Comparison of ENCODE assay signal across 15 mouse cellular contexts in the genomic region with DNA sequence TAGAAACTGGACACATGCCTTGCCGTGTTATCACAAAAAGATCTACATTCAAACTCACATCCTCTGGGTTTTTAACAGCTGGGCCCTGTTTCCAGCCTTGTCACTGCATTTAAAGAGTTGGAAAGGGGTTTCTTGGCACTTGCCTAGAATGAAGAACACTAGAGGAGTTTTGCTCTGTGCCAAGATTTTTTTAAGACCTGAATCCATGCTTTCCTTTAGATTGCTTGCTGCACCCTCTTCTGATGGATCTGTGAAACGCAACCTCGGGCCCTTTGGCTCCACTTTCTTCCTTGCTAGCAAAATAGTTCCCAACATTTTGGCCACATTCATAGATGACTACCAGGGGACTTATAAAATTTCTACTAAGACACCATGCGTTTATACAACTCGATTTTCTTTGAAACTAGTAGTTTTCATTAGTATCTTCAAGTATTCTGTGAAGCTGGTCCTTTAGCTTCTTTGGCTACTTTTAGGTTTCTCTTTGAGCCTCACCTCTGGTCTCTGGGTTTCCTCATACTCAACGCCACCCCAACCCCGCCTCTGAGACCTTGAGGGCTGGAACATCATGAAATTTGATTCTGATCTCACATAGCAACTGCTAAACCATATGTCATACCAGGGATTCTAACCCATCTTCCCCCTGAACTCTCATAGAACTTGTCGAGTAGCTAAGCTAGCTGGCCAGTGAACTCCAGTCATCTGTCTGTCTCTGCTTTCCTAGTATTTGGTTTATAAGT. TPM values are rescaled to one million over a fixed set of nuclear protein-coding genes. Genes with fewer than 3 reads are reported as not detected.
A peak's percentile ranks its signal among the peaks of the same experiment; 100 is the strongest.
DNase-seq lines count a peak whose midpoint lies in the region; ATAC-seq and TF ChIP-seq lines count a peak whose summit lies in the region.
"Had no signal": no experiment of that assay in that cellular context is flagged by ENCODE, and none has a peak within 500 bp of the region (broad histone marks: within the 10 kb centered on the region; RNA-seq: fewer than 3 reads in every experiment).

No protein-coding gene starts in this region.

- no peaks in the 10 kb centered on the region for H3K79me2 ChIP-seq in MEL (ENCODE audit: control insufficient read depth, insufficient read depth, low read length, poor library complexity)

- H3K4me1 ChIP-seq in hindbrain, postnatal 0 days (ENCODE audit: insufficient read depth, low read length), result no peaks in the 10 kb centered on the region
- no peaks in the 10 kb centered on the region for H3K4me1 ChIP-seq in hindbrain, embryonic 11.5 days (replicated peaks; ENCODE audit: control insufficient read depth, insufficient read depth, low read length)
- H3K4me1 ChIP-seq in lung, embryonic 15.5 days, result no peaks in the 10 kb centered on the region
- H3K4me1 ChIP-seq in lung, adult 2 months (ENCODE audit: control insufficient read depth, insufficient read depth, low read length), result no peaks in the 10 kb centered on the region
- peaks cover 6 to 19% of the 10 kb centered on the region in 2 experiments for H3K4me1 ChIP-seq in MEL (ENCODE audit: control insufficient read depth in 1 of 2, insufficient read depth in 2 of 2, low read length in 2 of 2)
- H3K4me1 ChIP-seq: neural tube, embryonic 12.5 days had no signal

- H3K27ac ChIP-seq in hindbrain, postnatal 0 days, result no peak overlapping the region
- H3K27ac ChIP-seq in hindbrain, embryonic 11.5 days (ENCODE audit: low read depth, low read length), result no peak overlapping the region
- H3K27ac ChIP-seq in lung, embryonic 15.5 days, result no peak overlapping the region
- peak overlapping the region; percentile 29 for H3K27ac ChIP-seq in MEL (ENCODE audit: control insufficient read depth, low read depth, low read length)
- H3K27ac ChIP-seq: heart, adult 2 months; hindbrain, embryonic 14.5 days; neural tube, embryonic 12.5 days had no signal

- TF ChIP-seq RAD21 in MEL (IDR thresholded peaks at IDR 0.05; ENCODE audit: low read depth, low read length), result peak; percentile 23

- H3K9ac ChIP-seq in hindbrain, postnatal 0 days (replicated peaks; ENCODE audit: low read length), result no peak overlapping the region
- H3K9ac ChIP-seq in hindbrain, embryonic 11.5 days (ENCODE audit: low read depth, low read length), result no peak overlapping the region
- H3K9ac ChIP-seq in lung, embryonic 15.5 days, result no peak overlapping the region
- no peak overlapping the region; the same call in 1 of the 2 replicates for H3K9ac ChIP-seq in MEL (ENCODE audit: control insufficient read depth, low read depth, low read length, poor library complexity, severe bottlenecking)
- H3K9ac ChIP-seq: hindbrain, embryonic 14.5 days; neural tube, embryonic 12.5 days had no signal

- 73% methylated on average over 8 of the region's 8 CpGs for WGBS in hindbrain, postnatal 0 days
- 79% methylated on average over 8 of the region's 8 CpGs for WGBS in hindbrain, embryonic 11.5 days
- 59% methylated on average over 8 of the region's 8 CpGs for whole genome bisulfite sequencing in lung, embryonic 15.5 days
- 64% methylated on average over 8 of the region's 8 CpGs for WGBS in lung, adult 2 months

- peak; percentile 56 for DNase-seq in hindbrain, postnatal 0 days (ENCODE audit: low spot score)
- DNase-seq in hindbrain, embryonic 11.5 days (ENCODE audit: low spot score), result no peak
- no peak for DNase-seq in lung, adult 2 months
- DNase-seq in MEL (ENCODE audit: low read depth, low spot score), result peak; percentile 30
- no peak for DNase-seq in embryo, embryonic 9.5 days (ENCODE audit: extremely low spot score)
- DNase-seq: adrenal gland, postnatal 25 days; cerebellum, postnatal 14 days; heart, adult 2 months; spleen, adult 18-20 months; thymus, postnatal 36 days had no signal

- peak; percentile 51 for TF ChIP-seq CTCF in hindbrain, postnatal 0 days (IDR thresholded peaks at IDR 0.05; ENCODE audit: low read depth)
- TF ChIP-seq CTCF in lung, adult 2 months (IDR thresholded peaks at IDR 0.05; ENCODE audit: insufficient read depth, low read length), result no peak
- peak in 1 of 3 experiments; percentile 29; a peak in 2 of 6 replicates for TF ChIP-seq CTCF in MEL (IDR thresholded peaks at IDR 0.05 in 2 of 3, conservative IDR thresholded peaks at IDR 0.05 in 1 of 3; ENCODE audit: control insufficient read depth in 1 of 3, insufficient read depth in 1 of 3, low read depth in 2 of 3, low read length in 3 of 3, poor library complexity in 1 of 3, severe bottlenecking in 1 of 3)

- H3K36me3 ChIP-seq in hindbrain, postnatal 0 days (ENCODE audit: insufficient read depth, low read length), result no peaks in the 10 kb centered on the region
- no peaks in the 10 kb centered on the region for H3K36me3 ChIP-seq in hindbrain, embryonic 11.5 days (ENCODE audit: control insufficient read depth, insufficient read depth, low read length)
- H3K36me3 ChIP-seq in lung, embryonic 15.5 days, result no peaks in the 10 kb centered on the region
- peaks cover 0 to 28% of the 10 kb centered on the region in 2 experiments; a peak in 2 of 4 replicates for H3K36me3 ChIP-seq in MEL (ENCODE audit: control insufficient read depth in 1 of 2, insufficient read depth in 2 of 2, low read length in 2 of 2)
- H3K36me3 ChIP-seq: neural tube, embryonic 12.5 days had no signal

- H3K27me3 ChIP-seq in hindbrain, postnatal 0 days (ENCODE audit: insufficient read depth, low read length), result no peaks in the 10 kb centered on the region
- no peaks in the 10 kb centered on the region for H3K27me3 ChIP-seq in hindbrain, embryonic 11.5 days (ENCODE audit: control insufficient read depth, insufficient read depth, low read length)
- no peaks in the 10 kb centered on the region for H3K27me3 ChIP-seq in lung, embryonic 15.5 days
- H3K27me3 ChIP-seq in MEL (ENCODE audit: control insufficient read depth in 1 of 2, insufficient read depth in 2 of 2, low read length in 2 of 2), result no peaks in the 10 kb centered on the region
- H3K27me3 ChIP-seq: neural tube, embryonic 12.5 days had no signal

- ATAC-seq in hindbrain, postnatal 0 days, result no peak
- ATAC-seq in hindbrain, embryonic 11.5 days (ENCODE audit: low FRiP score), result no peak
- ATAC-seq in lung, embryonic 15.5 days (ENCODE audit: borderline replicate concordance, extremely low read depth, low FRiP score, low TSS enrichment), result peak; percentile 46; the same call in 1 of the 2 replicates
- ATAC-seq in erythroid progenitor cell, adult 5-6 weeks (replicated peaks; ENCODE audit: low FRiP score, poor library complexity, severe bottlenecking), result peak; percentile 55
- no peak for ATAC-seq in inflammation-experienced regulatory T-cells, adult 6 months

- H3K4me3 ChIP-seq in hindbrain, postnatal 0 days (ENCODE audit: low read length), result no peak overlapping the region
- H3K4me3 ChIP-seq in hindbrain, embryonic 11.5 days (ENCODE audit: low read depth, low read length), result no peak overlapping the region
- no peak overlapping the region for H3K4me3 ChIP-seq in lung, embryonic 15.5 days
- no peak overlapping the region for H3K4me3 ChIP-seq in lung, adult 2 months (replicated peaks; ENCODE audit: extremely low read depth, low read depth, low read length)
- no peak overlapping the region for H3K4me3 ChIP-seq in MEL (ENCODE audit: control insufficient read depth in 1 of 2, insufficient read depth in 1 of 2, low read depth in 2 of 2, low read length in 2 of 2)
- H3K4me3 ChIP-seq: heart, adult 2 months; neural tube, embryonic 12.5 days had no signal

- H3K9me3 ChIP-seq in hindbrain, postnatal 0 days (ENCODE audit: low read length), result no peaks in the 10 kb centered on the region
- H3K9me3 ChIP-seq in hindbrain, embryonic 11.5 days (ENCODE audit: control insufficient read depth, low read length), result no peaks in the 10 kb centered on the region
- H3K9me3 ChIP-seq in lung, embryonic 15.5 days, result no peaks in the 10 kb centered on the region
- H3K9me3 ChIP-seq in MEL (replicated peaks; ENCODE audit: insufficient read depth, low read length), result no peaks in the 10 kb centered on the region
- H3K9me3 ChIP-seq: neural tube, embryonic 12.5 days had no signal

- TF ChIP-seq POLR2A in lung, adult 2 months (IDR thresholded peaks at IDR 0.05; ENCODE audit: borderline replicate concordance, extremely low read depth, low read depth, low read length), result no peak
- no peak for TF ChIP-seq POLR2A in MEL (IDR thresholded peaks at IDR 0.05; ENCODE audit: control insufficient read depth in 1 of 2, insufficient read depth in 1 of 2, low read depth in 1 of 2, low read length in 2 of 2, poor library complexity in 1 of 2)

- no peak for TF ChIP-seq EP300 in MEL (IDR thresholded peaks at IDR 0.05; ENCODE audit: low read depth in 1 of 2, low read length in 2 of 2)

- no peak overlapping the region for H3K4me2 ChIP-seq in hindbrain, postnatal 0 days (ENCODE audit: low read depth, low read length)
- H3K4me2 ChIP-seq in hindbrain, embryonic 11.5 days (replicated peaks; ENCODE audit: low read depth, low read length), result no peak overlapping the region
- H3K4me2 ChIP-seq in lung, embryonic 15.5 days, result no peak overlapping the region
- H3K4me2 ChIP-seq: hindbrain, embryonic 14.5 days; neural tube, embryonic 12.5 days had no signal

RNA-seq across cellular contexts. Expression of a gene that starts 11.7 kb away (rescaled TPM):
- total RNA-seq in hindbrain, postnatal 0 days (2014; rRNA removed), result 0.37 and 0.93 TPM in 2 replicates
- polyA plus RNA-seq in hindbrain, postnatal 0 days (2015; fragmentation: Nextera tagmentation; extraction: Ambion mirVana), result 2.5 and 3.0 TPM in 2 replicates
- polyA plus RNA-seq in hindbrain, embryonic 11.5 days (2014; fragmentation: Nextera tagmentation; extraction: Ambion mirVana), result 0.08 TPM in 1 of 2 replicates, not detected in the other
- 0.52 and 0.57 TPM in 2 replicates for polyA plus RNA-seq in lung, embryonic 15.5 days (2015; fragmentation: Nextera tagmentation; extraction: Ambion mirVana)
- polyA plus RNA-seq in lung, adult 2 months (2012; rRNA removed), result 0.62 and 1.8 TPM in 2 replicates
- total RNA-seq in MEL (2012; rRNA removed), result 64.8 and 74.3 TPM in 2 replicates
- polyA plus RNA-seq in MEL (2012; ENCODE audit: insufficient read depth in 1 of 2, insufficient read length in 2 of 2, low read depth in 1 of 2, low replicate concordance in 2 of 2, missing spikeins in 1 of 2), result 10 to 100 TPM in 1 of 2 experiments, not detected in 1; 76.1 TPM
- total RNA-seq in erythroid progenitor cell, adult 5-6 weeks (2015; ENCODE audit: low replicate concordance), result 23.4 and 28.1 TPM in 2 replicates
- total RNA-seq in erythroid progenitor cell, adult 5-6 weeks (2017; ENCODE audit: low replicate concordance), result 33.5 and 50.6 TPM in 2 replicates
- not detected for polyA plus RNA-seq in inflammation-experienced regulatory T-cells, adult 6 months (2017; shearing (Covaris generic))

RNA-seq across cellular contexts. Expression of a gene that starts 35.5 kb away (rescaled TPM):
- total RNA-seq in hindbrain, postnatal 0 days (2014; rRNA removed), result 15.5 and 20.4 TPM in 2 replicates
- 30.1 and 31.4 TPM in 2 replicates for polyA plus RNA-seq in hindbrain, postnatal 0 days (2015; fragmentation: Nextera tagmentation; extraction: Ambion mirVana)
- 11.6 and 16.0 TPM in 2 replicates for polyA plus RNA-seq in hindbrain, embryonic 11.5 days (2014; fragmentation: Nextera tagmentation; extraction: Ambion mirVana)
- 30.6 and 37.3 TPM in 2 replicates for polyA plus RNA-seq in lung, embryonic 15.5 days (2015; fragmentation: Nextera tagmentation; extraction: Ambion mirVana)
- 12.8 and 13.5 TPM in 2 replicates for polyA plus RNA-seq in lung, adult 2 months (2012; rRNA removed)
- not detected in 2 replicates for total RNA-seq in MEL (2012; rRNA removed)
- polyA plus RNA-seq in MEL (2012; ENCODE audit: insufficient read depth in 1 of 2, insufficient read length in 2 of 2, low read depth in 1 of 2, low replicate concordance in 2 of 2, missing spikeins in 1 of 2), result not detected
- not detected in 2 replicates for total RNA-seq in erythroid progenitor cell, adult 5-6 weeks (2015; ENCODE audit: low replicate concordance)
- 0.26 TPM in 1 of 2 replicates, not detected in the other for total RNA-seq in erythroid progenitor cell, adult 5-6 weeks (2017; ENCODE audit: low replicate concordance)
- under 1 TPM in 1 of 3 experiments, not detected in 2; 0.20 TPM for polyA plus RNA-seq in inflammation-experienced regulatory T-cells, adult 6 months (2017; shearing (Covaris generic))

Comparison
In these comparisons a context has a peak if more than half of its experiments do, and no peak if none do; other contexts are left out.
1. DNase-seq: peak in hindbrain, postnatal 0 days (single experiment) and MEL (single experiment); none in hindbrain, embryonic 11.5 days (single experiment), lung, adult 2 months (single experiment) and embryo, embryonic 9.5 days (single experiment).
2. ATAC-seq: peak in lung, embryonic 15.5 days (single experiment) and erythroid progenitor cell, adult 5-6 weeks (single experiment); none in hindbrain, postnatal 0 days (single experiment), hindbrain, embryonic 11.5 days (single experiment) and inflammation-experienced regulatory T-cells, adult 6 months (single experiment).
3. RNA of a gene that starts 35.5 kb away (polyA plus RNA-seq): 30.6 to 37.3 TPM in lung, embryonic 15.5 days, 30.1 to 31.4 TPM in hindbrain, postnatal 0 days, 12.8 to 13.5 TPM in lung, adult 2 months and 11.6 to 16.0 TPM in hindbrain, embryonic 11.5 days; not detected in MEL and 0.20 TPM in inflammation-experienced regulatory T-cells, adult 6 months; every median in the first group is over 10 times any median in the second.